Mouse (Mus musculus) ES-Bruce4 (cell line): ENCODE measurements around the gene Gba. TPM values are rescaled to one million over a fixed set of nuclear protein-coding genes. Genes with fewer than 3 reads are reported as not detected.
A peak's percentile ranks its signal among the peaks of the same experiment; 100 is the strongest.

Experiments
- H3K27ac ChIP-seq: 2 replicates; pipeline ENCODE4 v1.5.1; 2012; ENCODE audit warnings: low read length, inconsistent platforms; ENCODE audit not compliant: insufficient read depth
- H3K27me3 ChIP-seq: 2 replicates; pipeline ENCODE4 v1.6.1; 2012; ENCODE audit warnings: mild to moderate bottlenecking, low read length, inconsistent platforms; ENCODE audit not compliant: control insufficient read depth, poor library complexity, insufficient read depth, severe bottlenecking
- H3K36me3 ChIP-seq: 2 replicates; pipeline ENCODE4 v1.6.1; 2012; ENCODE audit warnings: inconsistent platforms, mild to moderate bottlenecking, low read length, moderate library complexity; ENCODE audit not compliant: control insufficient read depth, poor library complexity, insufficient read depth, severe bottlenecking
- H3K4me1 ChIP-seq: one replicate; pipeline ENCODE4 v1.8.1; 2011; ENCODE audit warnings: low read length; ENCODE audit not compliant: control insufficient read depth, insufficient read depth
- H3K4me3 ChIP-seq: 2 replicates; pipeline ENCODE4 v1.5.1; 2011; ENCODE audit warnings: low read depth, mild to moderate bottlenecking, low read length
- H3K9ac ChIP-seq: 2 replicates; pipeline ENCODE4 v1.6.1; 2012; ENCODE audit warnings: low read depth, mild to moderate bottlenecking, inconsistent platforms; ENCODE audit not compliant: poor library complexity, severe bottlenecking
- H3K9me3 ChIP-seq: replicated peaks from 2 replicates; pipeline ENCODE4 v1.6.1; 2012; ENCODE audit warnings: mild to moderate bottlenecking, low read length, inconsistent platforms; ENCODE audit not compliant: control insufficient read depth, poor library complexity, insufficient read depth, severe bottlenecking
- CTCF ChIP-seq: IDR thresholded peaks from one replicate; pipeline ENCODE4 v1.8.1; 2011; ENCODE audit warnings: low read depth, low read length
- EP300 ChIP-seq: IDR thresholded peaks from 2 replicates; pipeline ENCODE4 v1.6.1; 2011; ENCODE audit warnings: low read depth, low read length; ENCODE audit not compliant: insufficient read depth
- POLR2A ChIP-seq: IDR thresholded peaks from one replicate; pipeline ENCODE4 v1.8.1; 2011; ENCODE audit warnings: low read length; ENCODE audit not compliant: insufficient read depth
- polyA plus RNA-seq: library from polyadenylated mRNA; stranded (reverse); fragments of >200 nt; gene quantifications from 2 replicates; pipeline ENCODE4 v1.2.4, GENCODE M21; 2011; ENCODE audit warnings: low read depth; ENCODE audit not compliant: missing spikeins, insufficient read depth, insufficient read length

The Gba gene
- polyA plus RNA-seq, 1 experiment, result 31.5 TPM

- Histone ChIP-seq H3K9me3 (no peaks in the 10 kb centered on the region), H3K36me3 (peaks cover 6% of the 10 kb centered on the region), H3K9ac (0 out of 2 replicates have a peak overlapping the region, but pooled peaks have one; percentile 6), H3K4me1 (peaks cover 4% of the 10 kb centered on the region), H3K27ac (no peak overlapping the region), H3K4me3 (peak overlapping the region; percentile 41), H3K27me3 (no peaks in the 10 kb centered on the region)
- no peak for TF ChIP-seq EP300
- TF ChIP-seq POLR2A, result no peak
- no peak for TF ChIP-seq CTCF
Measured at GRCm38 (mm10) chr3:89181749-89182500, 20.8 kb upstream of the Gba start.

GRCm38 (mm10) chr3:89182531-89183057 is 20.1 kb upstream of the Gba start:
- H3K9me3 ChIP-seq, result no peaks in the 10 kb centered on the region
- TF ChIP-seq POLR2A (no peak), CTCF (no peak), EP300 (no peak)
- H3K9ac ChIP-seq, result 0 out of 2 replicates have a peak overlapping the region, but pooled peaks have one; percentile 6
- peaks cover 4% of the 10 kb centered on the region for H3K4me1 ChIP-seq
- H3K4me3 ChIP-seq, result no peak overlapping the region
- no peaks in the 10 kb centered on the region for H3K27me3 ChIP-seq
- H3K27ac ChIP-seq, result no peak overlapping the region
- peaks cover 6% of the 10 kb centered on the region for H3K36me3 ChIP-seq

GRCm38 (mm10) chr3:89183058-89183958 is 19.4 kb upstream of the Gba start, which contains the start of gene Fam189b:
TSS of gene Fam189b (plus strand) at chr3:89183143.
- H3K9me3 ChIP-seq, result no peaks in the 10 kb centered on the region
- H3K4me1 ChIP-seq, result peaks cover 4% of the 10 kb centered on the region
- no peak within 1 kb of the TSS for H3K27ac ChIP-seq
- H3K27me3 ChIP-seq, result no peaks in the 10 kb centered on the region
- peak within 1 kb of the TSS; percentile 54 for H3K9ac ChIP-seq
- TF ChIP-seq EP300, result 0 out of 2 replicates have a peak, but pooled peaks have one; percentile 32
- no peak for TF ChIP-seq CTCF
- peak; percentile 54 for TF ChIP-seq POLR2A
- H3K4me3 ChIP-seq, result peak within 1 kb of the TSS; percentile 80
- H3K36me3 ChIP-seq, result peaks cover 6% of the 10 kb centered on the region

- TF ChIP-seq POLR2A (no peak), EP300 (no peak), CTCF (no peak)
- peak overlapping the region; percentile 80; the same call in 1 of the 2 replicates for H3K4me3 ChIP-seq
- H3K27ac ChIP-seq, result no peak overlapping the region
- H3K9ac ChIP-seq, result peak overlapping the region; percentile 54
- H3K36me3 ChIP-seq, result peaks cover 6% of the 10 kb centered on the region
- H3K27me3 ChIP-seq, result no peaks in the 10 kb centered on the region
- H3K9me3 ChIP-seq, result no peaks in the 10 kb centered on the region
- H3K4me1 ChIP-seq, result peaks cover 4% of the 10 kb centered on the region
Measured at GRCm38 (mm10) chr3:89183959-89184315, 18.8 kb upstream of the Gba start.

- H3K4me3 ChIP-seq, result peak overlapping the region; percentile 31; the same call in 1 of the 2 replicates
- no peaks in the 10 kb centered on the region for H3K36me3 ChIP-seq
- H3K27ac ChIP-seq, result no peak overlapping the region
- peak overlapping the region; percentile 29 for H3K9ac ChIP-seq
- H3K4me1 ChIP-seq, result peaks cover 2% of the 10 kb centered on the region
- no peaks in the 10 kb centered on the region for H3K27me3 ChIP-seq
- TF ChIP-seq EP300 (no peak), CTCF (no peak), POLR2A (no peak)
- H3K9me3 ChIP-seq, result no peaks in the 10 kb centered on the region
Measured at GRCm38 (mm10) chr3:89187197-89187596, 15.5 kb upstream of the Gba start.
